25 mouse cellular contexts compared by ENCODE assay signal in genomic region chr9:102088598-102088997, GRCm38 (mm10).
"Had no signal": no experiment of that assay in that cellular context is flagged by ENCODE, and none has a peak within 500 bp of the region (broad histone marks: within the 10 kb centered on the region; RNA-seq: fewer than 3 reads in every experiment).

No protein-coding gene starts in this region.

- H3K27ac ChIP-seq: gastrocnemius, adult 2 months; heart, embryonic 10.5 days; hindbrain, embryonic 10.5 days; hindbrain, embryonic 12.5 days; hindbrain, embryonic 14.5 days; intestine, embryonic 15.5 days; layer of hippocampus, adult 2 months; left cerebral cortex, adult 2 months; limb, embryonic 10.5 days; limb, embryonic 12.5 days had no signal

- H3K9ac ChIP-seq: heart, embryonic 12.5 days; hindbrain, embryonic 12.5 days; hindbrain, embryonic 14.5 days; intestine, embryonic 15.5 days; limb, embryonic 12.5 days had no signal

- DNase-seq: gastrocnemius, adult 2 months; gastrocnemius, postnatal 10 days; gastrocnemius, postnatal 25 days; heart, adult 18-20 months; heart, postnatal 10 days; heart, postnatal 4 days; kidney, adult 18-20 months; kidney, adult 8-10 months; kidney, postnatal 10 days; kidney, postnatal 25 days; kidney, postnatal 4 days; liver had no signal

- H3K36me3 ChIP-seq: heart, embryonic 10.5 days; heart, embryonic 12.5 days; hindbrain, embryonic 10.5 days; hindbrain, embryonic 12.5 days; intestine, embryonic 15.5 days; limb, embryonic 10.5 days; limb, embryonic 12.5 days had no signal

- H3K4me1 ChIP-seq: heart, embryonic 10.5 days; heart, embryonic 12.5 days; intestine, embryonic 15.5 days had no signal

- ATAC-seq: hindbrain, embryonic 16.5 days; inflammation-experienced regulatory T-cells, adult 6 months; intestine, embryonic 15.5 days; intestine, postnatal 0 days had no signal

- H3K4me2 ChIP-seq: heart, embryonic 12.5 days; hindbrain, embryonic 12.5 days; hindbrain, embryonic 14.5 days; intestine, embryonic 15.5 days; limb, embryonic 12.5 days had no signal

- H3K4me3 ChIP-seq: gastrocnemius, adult 2 months; heart, embryonic 10.5 days; heart, embryonic 12.5 days; hindbrain, embryonic 10.5 days; hindbrain, embryonic 12.5 days; intestine, embryonic 15.5 days; layer of hippocampus, adult 2 months; left cerebral cortex, adult 2 months; limb, embryonic 10.5 days; limb, embryonic 12.5 days had no signal

- H3K9me3 ChIP-seq: heart, embryonic 10.5 days; heart, embryonic 12.5 days; hindbrain, embryonic 10.5 days; hindbrain, embryonic 12.5 days; intestine, embryonic 15.5 days; limb, embryonic 10.5 days; limb, embryonic 12.5 days had no signal

- H3K27me3 ChIP-seq: intestine, embryonic 15.5 days had no signal
